Mouse (Mus musculus): ENCODE measurements around the gene Tmem120b.

The Tmem120b gene

GRCm38 (mm10) chr5:123090560-123091306 is 22.5 kb downstream of the Tmem120b start:
- no peak for DNase-seq (ENCODE audit: low spot score in 2 of 2)

DNA sequence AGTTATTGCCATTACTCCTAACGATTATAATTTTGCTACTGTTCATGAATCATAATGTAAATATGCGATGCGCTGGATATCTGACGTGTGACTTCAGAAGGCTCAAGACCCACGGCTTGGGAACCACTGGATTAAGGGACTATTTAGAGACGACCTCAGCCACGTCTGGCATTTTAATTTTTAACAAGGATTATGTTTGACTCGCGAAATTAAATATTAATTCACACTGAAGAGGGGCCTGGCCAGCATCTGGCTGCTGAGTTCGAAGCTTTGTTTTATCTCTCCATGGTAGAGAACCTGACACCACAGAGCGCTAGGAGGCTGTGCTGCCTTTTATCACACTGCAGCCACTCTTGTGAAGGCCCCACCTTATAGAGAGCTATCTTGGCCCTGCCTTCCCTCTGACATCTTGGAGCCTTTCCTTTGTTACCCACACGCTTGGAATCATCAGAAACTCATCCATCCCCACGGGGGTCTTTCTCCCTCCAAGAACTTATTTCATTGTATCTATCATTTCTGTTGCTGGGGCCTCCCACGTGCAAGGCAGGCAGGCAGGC is 24.9 kb downstream of the Tmem120b start:
- peak; percentile 71 to 75 for DNase-seq (ENCODE audit: low spot score in 2 of 2)

DNA sequence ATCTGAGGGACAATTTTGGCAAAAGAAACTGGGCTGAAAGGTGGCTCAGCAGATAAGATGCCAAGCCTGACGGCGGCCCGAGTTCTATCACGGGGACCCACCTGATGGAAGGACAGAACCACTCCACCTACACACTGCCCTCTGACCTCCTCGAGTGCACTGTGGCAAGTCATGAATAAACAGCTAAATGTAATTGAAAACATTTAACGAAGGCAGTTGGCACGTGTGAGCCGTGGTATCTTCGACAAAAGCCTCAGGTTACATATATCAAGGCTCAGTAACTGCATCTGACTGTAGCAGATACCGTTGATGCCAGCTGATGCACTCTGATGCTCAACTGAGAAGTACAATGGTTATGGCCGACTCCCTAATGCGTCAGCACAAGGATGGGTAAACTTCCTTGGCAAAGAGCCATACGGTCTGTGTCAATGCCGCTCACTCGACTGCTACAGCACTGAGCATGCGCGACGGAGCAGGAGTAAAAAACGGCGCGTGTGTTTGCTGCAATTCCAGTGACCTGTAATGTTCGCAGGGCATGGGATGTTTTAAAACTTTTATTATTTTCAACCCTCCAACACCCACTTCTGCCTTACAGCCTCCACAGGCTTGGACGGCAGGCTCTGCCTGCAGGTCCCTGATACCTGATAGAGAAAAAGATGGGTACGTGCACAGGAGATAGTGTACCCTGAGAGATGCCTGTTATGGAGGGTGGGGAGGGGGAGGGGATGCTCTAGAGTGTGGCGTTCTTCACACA is 26.2 kb downstream of the Tmem120b start:
- peak; percentile 79 to 83 for DNase-seq (ENCODE audit: low spot score in 2 of 2)

DNA sequence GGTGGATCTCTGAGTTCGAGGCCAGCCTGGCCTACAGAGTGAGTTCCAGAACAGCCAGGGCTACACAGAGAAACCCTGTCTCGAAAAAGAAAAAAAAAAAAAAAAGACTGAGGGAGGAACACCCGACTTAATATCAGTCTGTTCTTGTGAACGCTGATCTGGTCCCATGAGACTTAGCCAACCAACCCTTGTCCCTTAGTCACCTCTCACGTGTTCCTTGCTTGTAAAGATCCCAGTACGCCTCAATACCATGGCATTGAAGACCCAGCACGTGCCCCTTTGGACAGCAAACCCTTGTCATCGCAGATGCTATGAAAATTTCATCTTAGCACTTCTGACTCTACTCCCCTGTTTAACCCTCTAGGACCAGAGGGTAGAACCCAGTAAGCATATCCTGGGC is 28.1 kb downstream of the Tmem120b start:
- DNase-seq (ENCODE audit: low spot score in 2 of 2), result no peak

DNA sequence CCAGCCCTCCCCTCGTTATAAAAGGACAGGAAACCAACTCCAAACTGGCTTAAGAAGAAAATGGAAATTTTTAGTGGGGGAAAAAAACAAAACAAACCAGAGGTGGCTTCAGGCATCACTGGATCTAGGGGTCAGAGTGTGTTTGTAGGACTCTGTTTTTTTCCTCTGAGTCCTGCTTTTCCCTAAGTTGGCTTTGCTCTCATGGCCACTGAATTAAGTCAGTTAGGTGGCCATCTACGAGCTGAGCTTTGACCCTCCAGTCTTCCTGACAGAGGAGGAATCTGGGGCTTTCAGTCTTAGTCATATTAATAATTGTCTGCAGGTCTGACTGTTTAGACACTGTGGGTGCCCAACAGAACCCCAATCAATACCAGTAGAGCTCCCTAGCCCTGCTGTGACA is 30.3 kb downstream of the Tmem120b start:
- no peak for DNase-seq (ENCODE audit: low spot score in 2 of 2)

DNA sequence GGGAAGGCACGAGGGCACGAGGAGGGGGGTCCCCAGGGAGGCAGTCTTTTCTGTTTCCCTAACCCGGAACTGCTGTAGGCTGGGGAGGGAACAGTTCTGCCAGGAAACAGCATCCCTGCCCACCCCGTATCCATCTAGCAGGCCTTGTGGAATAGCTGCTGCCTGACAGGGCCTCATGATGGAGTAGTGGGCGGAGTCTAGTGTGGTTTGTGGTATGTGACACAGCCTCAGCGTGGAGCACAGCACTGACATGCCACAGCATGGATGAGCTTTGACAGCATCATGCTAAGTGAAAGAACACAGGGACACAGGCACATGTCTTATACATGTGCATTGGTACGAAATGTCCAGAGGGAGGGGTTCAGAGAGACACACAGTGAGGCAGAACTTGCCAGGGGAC is 34.2 kb downstream of the Tmem120b start:
- DNase-seq (ENCODE audit: low spot score in 2 of 2), result no peak

GRCm38 (mm10) chr5:123103556-123103955 is 35.3 kb downstream of the Tmem120b start:
- DNase-seq (ENCODE audit: low spot score in 2 of 2), result no peak

GRCm38 (mm10) chr5:123104769-123105168 is 36.6 kb downstream of the Tmem120b start:
- no peak for DNase-seq (ENCODE audit: low spot score in 2 of 2)

DNA sequence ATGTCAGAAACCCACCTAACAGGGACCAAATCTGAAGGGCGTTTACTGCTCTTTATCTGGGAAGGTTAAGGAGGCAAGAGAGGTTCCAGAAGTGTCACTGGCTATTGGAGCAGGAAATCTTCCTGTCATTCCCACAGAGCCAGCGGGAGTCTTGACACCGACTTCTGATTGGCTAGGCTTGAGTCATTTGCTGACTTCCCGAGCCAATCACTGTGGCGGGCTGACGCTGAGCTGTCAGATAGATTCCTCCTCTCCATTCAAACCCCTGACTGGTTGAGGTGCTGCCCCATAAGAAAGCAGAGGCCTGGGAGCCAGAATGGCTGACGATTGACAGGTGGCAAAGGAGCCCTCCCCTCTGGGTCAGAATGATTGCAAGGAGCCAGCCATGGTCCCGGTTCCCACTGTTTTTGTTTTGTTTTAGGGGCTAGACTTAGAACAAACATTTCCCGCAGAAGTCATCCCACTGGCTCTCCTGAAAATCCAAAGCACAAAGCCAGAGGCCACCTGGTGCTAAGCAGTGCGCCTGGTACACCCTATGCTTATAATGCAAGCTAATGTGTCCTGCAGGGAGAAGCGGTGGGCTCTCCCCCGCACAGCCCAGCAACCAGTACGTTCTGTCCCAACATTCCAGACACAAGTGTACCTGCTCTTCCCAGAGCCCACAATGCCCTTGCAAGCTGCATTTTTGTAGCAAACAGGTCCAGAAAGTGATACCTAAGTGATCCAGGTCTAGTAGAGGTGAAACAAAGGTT is 41.4 kb downstream of the Tmem120b start:
- DNase-seq (ENCODE audit: low spot score in 2 of 2), result no peak

DNA sequence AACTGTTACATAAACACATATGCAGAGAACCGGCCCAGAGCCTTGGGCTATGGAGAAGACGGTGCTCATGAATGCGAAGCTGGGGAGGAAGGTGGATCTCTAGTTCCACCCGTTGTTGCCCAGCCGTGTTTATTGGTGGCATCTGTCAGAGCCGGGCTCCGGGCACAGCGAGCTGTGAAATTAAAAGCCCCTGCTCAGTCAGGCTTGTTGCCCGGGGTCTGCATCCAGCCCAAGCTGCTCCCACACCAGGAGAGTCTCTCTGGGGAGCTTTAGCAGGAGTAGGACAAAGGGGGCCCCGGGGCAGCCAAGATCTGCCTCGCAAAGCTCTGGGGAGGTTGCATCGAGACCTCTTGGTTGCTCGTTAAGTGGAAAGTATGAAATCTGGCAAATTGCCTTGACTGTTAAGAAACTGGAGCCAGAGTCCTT is 42.1 kb downstream of the Tmem120b start:
- DNase-seq (ENCODE audit: low spot score in 2 of 2), result no peak

- no peak for DNase-seq (ENCODE audit: low spot score in 2 of 2)
These were observed 45.9 kb downstream of the Tmem120b start for GRCm38 (mm10) chr5:123114109-123114508.

DNA sequence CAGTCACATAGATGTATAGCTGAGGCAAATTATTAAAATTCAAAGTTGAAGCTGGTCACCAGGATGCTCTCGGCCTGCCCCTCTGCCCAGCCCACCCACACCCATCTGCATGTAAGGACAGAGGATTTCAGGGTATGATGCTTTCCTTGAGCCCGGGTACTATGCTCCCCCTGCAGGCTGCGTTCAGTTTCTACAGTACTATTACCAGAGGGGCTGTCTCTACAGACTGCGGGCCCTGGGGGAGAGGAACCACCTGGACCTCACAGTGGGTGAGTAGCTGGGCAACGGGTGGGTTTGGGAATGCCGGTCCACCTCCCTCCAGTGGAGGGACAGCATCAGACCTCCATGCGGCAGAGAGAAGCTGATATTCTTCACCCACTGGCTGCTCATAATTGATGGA is 46.7 kb downstream of the Tmem120b start:
- peak in 1 of 2 experiments; percentile 71 for DNase-seq (ENCODE audit: low spot score in 2 of 2)

- no peak for DNase-seq (ENCODE audit: low spot score in 2 of 2)
These were observed 47.9 kb downstream of the Tmem120b start for GRCm38 (mm10) chr5:123116080-123116479.

GRCm38 (mm10) chr5:123117257-123117656 is 49.0 kb downstream of the Tmem120b start:
- peak; percentile 84 to 95 for DNase-seq (ENCODE audit: low spot score in 2 of 2)

DNA sequence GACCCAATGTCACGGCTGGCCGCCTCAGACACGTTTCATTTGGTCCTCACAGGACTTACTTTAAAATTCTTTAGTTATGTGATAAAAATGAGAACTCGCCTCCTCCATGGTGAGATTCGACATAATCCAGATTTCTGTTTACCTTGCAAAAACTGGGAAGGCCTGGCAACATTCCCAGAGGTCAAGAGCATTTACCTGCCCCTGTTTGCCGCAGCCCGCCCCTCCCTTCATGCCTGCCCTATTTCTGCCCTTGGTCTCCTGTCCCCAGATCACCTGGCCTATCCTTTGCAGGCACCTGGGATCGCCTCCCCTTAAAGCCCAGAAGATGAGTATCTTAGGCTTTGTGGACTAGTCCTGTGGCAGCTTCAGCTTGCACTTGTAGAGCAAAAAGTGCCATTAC is 49.6 kb downstream of the Tmem120b start:
- DNase-seq (ENCODE audit: low spot score in 2 of 2), result no peak

- DNase-seq (ENCODE audit: low spot score in 2 of 2), result no peak
These were observed 50.6 kb downstream of the Tmem120b start for GRCm38 (mm10) chr5:123118826-123119225.

GRCm38 (mm10) chr5:123120624-123121215 is 52.5 kb downstream of the Tmem120b start:
- DNase-seq (ENCODE audit: low spot score in 2 of 2), result no peak

- peak in 1 of 2 experiments; percentile 79 for DNase-seq (ENCODE audit: low spot score in 2 of 2)
These were observed 54.0 kb downstream of the Tmem120b start for GRCm38 (mm10) chr5:123122181-123122580.

DNA sequence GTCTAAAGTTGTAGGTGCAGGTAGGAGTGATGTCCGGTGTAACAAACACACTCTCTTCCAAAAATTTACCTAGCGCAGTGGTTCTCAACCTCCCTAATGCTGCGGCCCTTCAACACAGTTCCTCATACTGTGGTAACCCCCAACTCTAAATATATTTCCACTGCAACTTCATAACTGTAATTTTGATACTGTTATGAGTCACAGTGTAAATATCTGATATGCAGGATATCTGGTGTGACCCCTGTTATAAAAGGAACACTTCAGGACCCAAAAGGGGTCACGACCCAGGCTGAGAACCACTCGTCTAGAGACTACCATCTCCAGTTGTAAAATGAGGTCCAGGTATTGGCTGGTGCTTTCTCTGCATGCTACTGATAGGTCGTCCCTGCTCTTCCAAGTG is 56.9 kb downstream of the Tmem120b start:
- DNase-seq (ENCODE audit: low spot score in 2 of 2), result no peak

- peak; percentile 69 to 84 for DNase-seq (ENCODE audit: low spot score in 2 of 2)
These were observed 57.6 kb downstream of the Tmem120b start for GRCm38 (mm10) chr5:123125638-123126406.

- peak; percentile 13 to 63 for DNase-seq (ENCODE audit: low spot score in 2 of 2)
These were observed 58.8 kb downstream of the Tmem120b start for GRCm38 (mm10) chr5:123127031-123127430.

All from spleen, postnatal 4 days (tissue).